Mouse (Mus musculus) E14TG2a.4 (cell line): ENCODE data around the gene Pygo2.
"Not testable (repeated sequence)": the region's sequence is repeated elsewhere in the genome, so short reads cannot be mapped to it uniquely, and the experiment has no call there.

ENCODE experiments used
- CTCF ChIP-seq: conservative IDR thresholded peaks from 2 replicates; pipeline ENCODE4 v1.5.1; 2014; ENCODE audit warnings: low read length
- NANOG ChIP-seq: IDR thresholded peaks from 2 replicates; pipeline ENCODE4 v1.6.1; 2014; ENCODE audit warnings: borderline replicate concordance, low read length, mixed read lengths
- POU5F1 ChIP-seq: IDR thresholded peaks from 2 replicates; pipeline ENCODE4 v1.6.1; 2014; ENCODE audit warnings: low read length, borderline replicate concordance

DNA sequence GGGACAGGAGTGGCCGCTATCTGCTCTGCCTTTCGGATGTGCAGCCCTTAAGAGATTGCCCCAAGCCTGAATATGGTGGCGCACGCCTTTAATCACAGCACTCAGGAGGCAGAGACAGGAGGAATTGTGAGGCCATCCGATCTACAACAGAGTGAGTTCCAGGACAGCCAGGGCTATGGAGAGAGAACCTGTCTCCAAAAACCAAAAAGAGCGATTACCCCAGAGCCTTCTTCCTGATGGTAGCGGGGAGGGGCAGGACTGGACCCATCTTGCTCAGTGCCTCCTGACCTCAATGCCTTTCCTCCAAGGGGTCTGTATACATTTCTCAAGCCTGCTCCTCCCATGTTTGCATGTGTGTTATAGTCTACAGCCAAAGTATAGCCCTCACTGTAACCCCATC is 993 bp upstream of the Pygo2 start:
- not testable (repeated sequence) for TF ChIP-seq CTCF, POU5F1, NANOG
